Mouse (Mus musculus): ENCODE measurements at regions not wholly inside any gene's neighbourhood (a gene's known extent, or its start where the extent isn't known, plus 50 kb on each side); places are given as distances from the start of the nearest gene placed in this dataset.

DNA sequence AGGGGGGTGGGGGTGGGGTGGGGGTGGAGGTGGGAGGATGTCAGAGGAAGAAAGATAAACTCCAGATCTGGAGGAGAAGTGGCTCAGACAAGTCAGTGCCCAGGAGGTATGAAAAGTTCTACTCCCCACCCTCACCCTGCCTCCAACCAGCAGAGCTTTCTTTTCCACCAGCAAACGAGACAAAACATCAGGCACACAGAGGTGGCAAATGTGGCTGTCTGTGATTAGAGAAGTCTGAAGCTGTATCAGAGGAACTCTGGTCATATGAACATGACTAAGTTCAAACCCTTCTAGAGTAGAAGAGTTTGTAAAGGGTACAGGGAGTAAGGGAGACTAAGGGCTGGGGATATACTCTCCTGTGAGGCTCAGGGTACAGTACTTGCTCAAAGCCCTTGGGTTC lies 85.2 kb upstream of the Cadm1 start:
- no peak for DNase-seq

DNA sequence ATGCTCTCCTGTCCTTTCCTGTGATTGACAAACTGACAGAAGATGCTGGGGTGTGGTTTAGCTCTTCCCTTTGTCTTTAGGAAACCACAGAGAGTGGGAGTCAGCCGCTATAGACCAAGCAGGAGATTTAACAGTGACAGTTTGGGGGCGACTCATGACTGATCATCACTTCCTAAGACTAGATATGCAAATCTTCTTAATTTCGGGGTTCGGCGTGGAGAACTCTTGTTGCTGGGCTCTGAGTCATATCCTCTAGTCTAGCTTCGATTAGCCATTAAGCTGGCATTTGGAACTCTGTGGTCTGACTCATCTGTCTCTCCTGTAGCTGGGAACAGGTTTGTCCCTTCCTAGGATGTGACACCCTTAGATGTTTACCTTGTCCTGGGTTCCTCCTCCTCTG lies 84.6 kb upstream of the Cadm1 start:
- peak; percentile 10 for DNase-seq

DNA sequence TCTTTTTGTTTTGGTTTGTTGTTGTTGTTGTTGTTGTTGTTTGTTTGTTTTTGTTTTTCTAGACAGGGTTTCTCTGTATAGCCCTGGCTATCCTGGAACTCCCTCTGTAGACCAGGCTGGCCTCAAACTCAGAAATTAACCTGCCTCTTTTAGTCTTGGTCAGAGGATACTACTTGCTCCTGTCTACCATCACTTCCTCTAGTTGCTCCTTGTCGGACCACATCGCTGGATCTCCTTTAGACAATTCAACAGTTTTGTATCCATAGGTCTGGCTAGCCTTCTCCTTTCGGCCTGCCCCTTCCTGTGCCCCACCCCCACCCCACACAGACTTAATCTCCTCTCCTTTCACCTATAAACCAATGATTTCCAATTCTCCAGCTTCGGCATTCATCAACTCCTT lies 77.2 kb upstream of the Cadm1 start:
- DNase-seq: no peak

DNA sequence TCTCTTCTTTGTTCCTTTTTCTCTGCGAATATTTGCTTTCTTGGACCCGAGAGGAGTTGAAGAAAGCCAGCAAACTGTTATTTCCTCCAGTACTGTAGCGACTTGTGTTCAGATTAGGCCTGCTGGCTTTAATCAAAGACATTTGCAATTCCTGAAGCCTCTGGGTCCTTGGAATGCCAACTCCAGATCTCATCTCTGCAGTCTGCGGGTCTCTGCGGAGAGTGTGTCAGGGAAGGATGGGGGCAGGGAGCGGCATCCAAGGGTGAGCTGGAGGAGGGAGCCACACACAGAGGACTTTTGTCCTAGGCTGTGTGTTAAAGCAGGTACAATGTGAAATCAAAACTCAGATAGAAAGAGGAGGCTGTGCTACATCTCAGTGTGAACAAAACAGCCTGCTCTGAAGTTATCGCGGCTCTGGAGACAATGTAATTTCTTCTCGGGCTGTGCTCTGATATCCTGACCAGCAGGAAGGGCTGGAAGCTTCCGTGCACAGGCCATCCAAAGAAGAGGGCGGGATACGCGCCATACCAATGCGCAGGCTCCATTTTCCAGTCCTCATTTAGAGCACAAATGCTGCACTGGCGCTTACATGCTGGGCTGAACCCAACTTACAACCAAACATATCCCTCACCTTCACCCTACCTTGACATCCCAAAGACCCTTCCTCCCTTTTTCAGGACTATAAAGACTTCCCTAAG lies 71.1 kb upstream of the Cadm1 start:
- no peak for DNase-seq

DNA sequence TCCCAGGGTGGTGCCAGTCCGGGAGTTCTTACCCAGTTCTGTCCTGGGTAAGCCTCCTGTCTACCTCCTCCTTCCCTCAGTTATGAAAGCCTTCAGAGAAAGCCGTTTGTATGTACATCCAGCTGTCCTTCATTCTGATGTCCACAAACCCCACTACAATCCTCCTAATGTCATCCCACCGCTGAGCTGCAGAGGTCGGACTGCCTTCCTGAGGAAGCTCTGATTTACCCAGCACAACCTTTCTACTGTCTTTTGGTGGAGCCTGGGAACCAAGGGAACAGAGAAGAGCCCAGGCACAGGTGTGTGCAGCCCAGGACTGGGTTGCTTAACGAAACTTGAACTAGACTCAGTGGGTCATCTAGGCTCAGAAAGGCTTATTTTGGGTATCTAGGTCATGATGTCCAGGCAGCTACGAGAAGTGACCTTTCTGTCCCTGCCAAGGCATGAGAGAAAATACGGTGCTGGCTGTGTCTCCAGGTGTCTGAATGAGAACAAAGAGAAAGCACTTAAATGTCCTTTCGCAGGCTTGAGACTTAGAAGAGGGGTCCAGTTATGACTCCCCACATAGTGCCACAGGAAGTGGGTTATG lies 70.4 kb upstream of the Cadm1 start:
- DNase-seq: no peak

DNA sequence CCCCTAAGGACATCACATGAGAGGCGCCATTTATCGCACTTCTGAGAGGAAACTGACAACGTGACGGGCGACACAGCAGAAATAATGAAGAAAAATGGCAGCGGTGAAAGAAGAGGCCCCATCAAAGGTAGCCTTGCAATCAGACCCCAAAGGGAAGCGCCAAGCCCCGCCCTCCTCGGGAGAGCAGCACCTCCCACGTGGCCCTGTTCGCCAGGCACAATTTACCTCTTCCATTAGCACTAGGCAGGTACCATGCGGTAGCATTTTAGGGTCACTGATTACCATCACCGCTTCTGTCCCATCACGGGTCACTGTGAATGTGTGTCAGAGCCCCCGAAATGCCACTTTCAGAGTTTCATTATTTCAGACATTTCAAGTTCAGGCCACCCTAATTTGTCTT lies 69.7 kb upstream of the Cadm1 start:
- no peak for DNase-seq

DNA sequence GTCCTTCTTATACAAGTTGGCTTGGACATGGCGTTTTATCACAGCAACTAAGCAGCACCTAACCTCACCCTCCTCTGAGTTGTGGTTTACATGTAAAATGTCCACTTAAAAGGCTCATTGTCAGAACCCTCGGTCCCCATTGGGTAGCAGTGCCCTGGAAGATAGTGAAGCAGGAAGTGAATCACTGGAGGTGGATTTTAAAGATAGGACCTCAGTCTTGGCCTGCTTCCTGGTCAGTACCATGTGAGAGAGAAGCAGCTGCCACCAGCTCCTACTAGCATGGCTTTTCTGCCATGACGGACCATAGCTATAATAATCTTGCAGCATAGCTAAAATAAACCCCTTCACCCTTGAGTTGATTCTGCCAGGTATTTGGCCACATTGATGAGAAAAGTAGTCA lies 68.1 kb upstream of the Cadm1 start:
- DNase-seq: no peak

DNA sequence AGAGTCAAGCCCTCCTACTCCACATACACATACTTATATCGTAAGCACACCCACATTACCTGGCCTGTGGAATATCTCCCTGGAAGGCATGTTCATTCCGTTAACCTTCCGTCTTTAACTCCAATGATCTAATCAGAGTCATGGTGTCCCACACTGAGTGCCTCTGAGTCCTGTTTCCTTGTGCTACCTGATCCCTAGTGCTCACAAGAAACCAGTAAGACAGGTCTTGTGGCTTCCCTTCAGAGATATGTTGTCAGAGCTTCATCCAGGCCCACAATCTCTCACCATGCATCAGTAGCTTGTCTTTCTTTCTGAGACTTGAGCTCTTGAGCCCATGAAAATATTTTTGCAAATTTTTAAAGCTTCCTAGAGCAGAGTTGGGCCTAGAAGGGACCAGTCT lies 63.2 kb upstream of the Cadm1 start:
- no peak for DNase-seq

DNA sequence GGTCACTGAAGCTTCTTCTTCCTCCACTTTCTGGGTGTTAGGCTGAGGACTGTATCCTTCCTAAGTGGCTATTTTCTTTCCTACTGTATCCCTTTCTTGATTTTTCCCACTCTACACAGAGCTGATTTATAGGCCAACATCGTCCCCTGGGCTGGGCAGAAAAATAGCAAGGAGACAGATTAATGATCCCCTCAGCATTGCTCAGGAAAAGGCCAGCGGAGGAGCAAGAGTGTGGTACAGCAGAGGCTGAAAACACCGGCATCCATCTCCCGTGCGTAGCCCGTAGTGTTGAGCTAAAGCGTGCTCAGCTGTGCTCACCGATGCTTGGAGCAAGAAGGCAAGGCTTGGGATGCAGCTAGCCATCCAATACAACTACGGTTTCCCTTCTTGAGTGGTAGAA lies 62.2 kb upstream of the Cadm1 start:
- no peak for DNase-seq

DNA sequence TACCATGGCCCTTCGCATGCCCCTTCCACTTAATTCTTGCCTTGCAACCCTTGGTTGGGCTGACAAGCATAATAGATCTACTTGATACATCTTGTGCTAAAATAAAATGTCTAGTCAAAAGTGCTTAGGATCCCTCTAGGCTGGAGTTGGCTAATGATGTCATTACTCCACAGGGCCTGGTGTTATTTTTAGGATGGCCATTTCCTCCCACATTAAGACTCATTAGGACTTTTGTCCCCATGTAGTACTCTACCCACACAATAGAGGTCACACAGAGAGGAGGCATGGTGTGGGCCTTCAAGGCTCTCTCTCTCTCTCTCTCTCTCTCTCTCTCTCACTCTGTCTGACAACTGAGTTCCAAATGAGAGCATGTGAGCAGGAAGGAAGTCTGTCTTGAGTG lies 60.4 kb upstream of the Cadm1 start:
- DNase-seq: no peak

DNA sequence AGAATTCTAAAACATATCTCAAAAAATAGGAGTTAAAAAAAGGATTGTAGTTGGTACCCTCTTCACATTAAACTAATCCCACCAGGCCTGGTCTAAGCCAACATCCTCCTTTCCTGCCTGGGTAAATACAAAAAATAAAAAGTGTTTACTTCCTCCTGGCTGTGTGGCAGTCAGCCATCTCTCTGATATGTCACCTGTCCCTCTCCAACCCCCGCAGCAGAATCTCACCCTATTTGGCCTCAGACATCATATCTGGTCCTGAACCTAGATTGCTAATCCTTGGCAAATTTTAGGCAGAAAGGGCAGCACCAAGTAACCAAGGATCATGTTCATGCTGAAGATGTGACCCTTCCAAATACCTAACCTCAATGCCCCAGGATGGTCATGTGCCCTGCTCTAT lies 59.2 kb upstream of the Cadm1 start:
- DNase-seq: no peak

DNA sequence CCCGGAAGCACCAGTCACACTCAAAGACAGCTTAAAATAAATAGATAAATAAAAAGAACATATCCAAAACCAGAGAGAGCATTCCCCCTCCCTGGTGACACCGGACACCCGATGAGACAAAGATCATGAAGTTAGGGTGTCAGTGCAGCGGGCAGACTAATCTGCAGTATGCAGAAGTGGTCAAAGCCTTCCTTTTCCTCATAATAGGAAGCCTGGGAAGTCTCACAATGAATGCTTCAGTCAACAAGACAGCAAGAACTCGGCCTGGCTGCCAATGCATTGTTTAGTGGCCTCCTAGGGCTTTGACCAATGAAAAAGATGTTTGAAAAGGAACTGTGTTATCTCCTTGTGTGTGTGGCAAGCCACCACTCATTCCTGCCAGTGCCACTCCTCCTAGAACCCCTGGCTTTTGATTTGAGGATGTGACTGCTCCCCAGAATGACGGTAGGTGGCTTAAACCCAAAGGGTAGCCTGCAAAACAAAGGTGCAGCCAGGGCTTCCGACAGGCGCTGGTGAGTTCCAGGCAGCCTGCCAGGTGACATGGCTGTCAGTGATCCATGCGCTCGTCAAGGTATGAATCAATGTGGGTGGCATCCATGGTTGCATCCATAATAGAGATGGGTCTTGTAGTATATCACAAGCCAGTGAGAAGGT lies 58.1 kb upstream of the Cadm1 start:
- DNase-seq: no peak

DNA sequence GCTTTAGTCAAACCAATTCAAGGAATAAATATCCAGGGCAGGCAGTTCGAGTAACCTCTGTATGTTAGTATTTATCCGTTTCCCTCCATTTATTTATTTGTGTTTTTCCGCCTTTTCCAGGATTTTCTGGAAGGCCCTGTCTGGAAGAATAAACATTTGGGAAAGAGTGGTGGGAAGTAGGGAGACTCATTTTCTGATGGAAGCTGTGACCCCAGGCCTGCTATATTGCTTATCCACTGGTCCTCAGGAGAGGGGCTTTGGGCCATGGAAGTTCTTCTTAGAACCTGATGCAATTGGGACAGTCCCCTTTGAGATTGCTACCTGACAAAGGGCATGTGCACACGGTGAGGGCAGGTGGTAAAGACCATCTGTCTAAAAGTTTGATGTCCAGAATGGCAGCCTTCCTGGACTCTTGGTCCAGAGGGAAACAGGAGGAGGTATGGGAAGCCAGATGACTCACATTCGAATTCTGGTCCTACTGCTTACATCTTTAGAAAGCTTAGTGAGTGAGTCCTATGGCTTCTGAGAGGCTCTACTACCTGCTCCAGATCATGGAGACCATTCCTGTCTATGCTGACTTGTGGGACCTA lies 56.1 kb upstream of the Cadm1 start:
- DNase-seq: no peak

DNA sequence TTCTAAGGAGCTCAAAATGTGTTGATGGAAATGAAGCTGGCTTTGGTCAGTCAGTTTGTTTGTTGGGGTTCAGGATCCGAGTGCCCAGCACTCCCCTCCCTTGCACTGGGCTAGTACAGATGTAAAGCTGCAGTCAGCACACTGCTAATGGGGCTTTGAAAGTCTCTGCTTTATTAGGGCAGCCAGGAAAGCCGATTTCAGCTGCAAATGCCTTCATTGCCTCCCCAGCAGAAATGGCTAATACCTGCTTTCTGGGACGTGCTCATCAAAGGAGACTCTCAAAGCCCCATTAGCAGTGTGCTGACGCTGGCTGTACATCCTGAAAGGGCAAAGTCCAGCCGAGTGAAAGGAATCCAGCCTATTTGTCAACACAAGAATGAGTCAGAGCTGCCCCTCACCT lies 55.2 kb upstream of the Cadm1 start:
- DNase-seq: no peak

DNA sequence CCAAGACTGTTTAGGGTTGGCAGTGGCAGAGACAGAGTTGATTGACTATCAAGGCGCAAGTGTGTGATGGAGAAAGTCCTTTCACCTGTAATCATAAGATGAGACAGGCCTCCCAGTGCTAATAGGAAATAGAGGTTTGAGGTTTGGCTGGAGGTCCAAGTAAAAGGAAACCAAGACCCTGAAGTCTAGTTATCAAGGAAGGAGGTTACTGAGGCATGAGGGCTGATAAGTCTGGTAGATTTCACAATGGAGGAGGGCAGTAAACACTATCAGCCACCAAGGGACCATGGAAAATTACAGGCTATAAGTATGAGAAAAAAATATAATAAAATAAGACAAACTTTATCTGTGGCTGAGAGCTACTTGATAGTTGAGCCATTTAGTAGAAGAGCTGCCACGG lies 52.1 kb upstream of the Cadm1 start:
- no peak for DNase-seq

Data from right cerebral cortex, postnatal 25 days (tissue).